Mouse (Mus musculus): ENCODE measurements around the gene Rspo3.

DNA sequence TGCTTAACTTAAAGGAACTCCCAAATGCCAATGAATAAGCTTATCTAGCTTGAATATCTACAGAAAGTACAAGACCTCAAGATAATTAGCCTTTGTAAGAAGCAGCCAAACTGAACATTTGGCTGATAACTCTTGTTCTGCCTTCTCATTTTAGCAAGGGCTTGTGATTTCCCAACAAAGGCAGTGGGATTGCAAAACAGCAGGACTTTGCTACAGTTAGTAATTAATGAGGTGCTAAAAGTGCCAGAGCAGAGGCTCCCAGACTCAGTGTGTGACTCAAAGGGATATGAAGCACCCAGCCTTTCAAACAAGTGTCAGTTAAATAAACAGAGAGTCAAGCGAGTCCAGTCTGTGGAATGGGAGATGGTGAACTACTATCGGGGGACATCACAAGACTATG lies 18.7 kb upstream of the Rspo3 start:
- no peak for TF ChIP-seq GATA1 (IDR thresholded peaks at IDR 0.05; ENCODE audit: low read length)
- no peak for TF ChIP-seq TAL1 (IDR thresholded peaks at IDR 0.05; ENCODE audit: low read length)

Data from erythroblast, embryonic 14.5 days (primary cell).